Mouse (Mus musculus) monocyte, adult 2 months (primary cell): ENCODE results near the gene Nhsl2.

Experiments
- DNase-seq, 2 experiments: peaks; one replicate each; pipeline ENCODE4 v3.0.0; 2022; ENCODE audit warnings: low spot score in 2 of 2, low read depth in 1 of 2

Gene Nhsl2

GRCm38 (mm10) chrX:101901806-101902490 lies 52.8 kb downstream of the Nhsl2 start:
- DNase-seq: no peak

- DNase-seq: no peak
These were observed 53.4 kb downstream of the Nhsl2 start for GRCm38 (mm10) chrX:101902597-101902996.

- no peak for DNase-seq
These were observed 58.1 kb downstream of the Nhsl2 start for GRCm38 (mm10) chrX:101907301-101907700.

GRCm38 (mm10) chrX:101929131-101929530 lies 79.9 kb downstream of the Nhsl2 start:
- no peak for DNase-seq

GRCm38 (mm10) chrX:101930301-101930700 lies 81.1 kb downstream of the Nhsl2 start:
- no peak for DNase-seq

- no peak for DNase-seq
These were observed 81.8 kb downstream of the Nhsl2 start for GRCm38 (mm10) chrX:101931016-101931415.

- no peak for DNase-seq
These were observed 83.1 kb downstream of the Nhsl2 start for GRCm38 (mm10) chrX:101932244-101932643.

GRCm38 (mm10) chrX:101933346-101933745 lies 84.2 kb downstream of the Nhsl2 start:
- DNase-seq: no peak

- DNase-seq: no peak
These were observed 86.2 kb downstream of the Nhsl2 start for GRCm38 (mm10) chrX:101935291-101935840.

GRCm38 (mm10) chrX:101939486-101939885 lies 90.3 kb downstream of the Nhsl2 start:
- no peak for DNase-seq

- DNase-seq: no peak
These were observed 93.3 kb downstream of the Nhsl2 start for GRCm38 (mm10) chrX:101942461-101942896.

GRCm38 (mm10) chrX:101943743-101944142 lies 94.6 kb downstream of the Nhsl2 start:
- DNase-seq: no peak

GRCm38 (mm10) chrX:101944761-101945330 lies 95.7 kb downstream of the Nhsl2 start:
- no peak for DNase-seq

- no peak for DNase-seq
These were observed 103.3 kb downstream of the Nhsl2 start for GRCm38 (mm10) chrX:101952436-101952835.

- DNase-seq: no peak
These were observed 104.1 kb downstream of the Nhsl2 start for GRCm38 (mm10) chrX:101953256-101953655.

GRCm38 (mm10) chrX:101953787-101954491 lies 104.8 kb downstream of the Nhsl2 start:
- DNase-seq: peak; percentile 68 to 77

- DNase-seq: no peak
These were observed 105.3 kb downstream of the Nhsl2 start for GRCm38 (mm10) chrX:101954492-101954851.

- no peak for DNase-seq
These were observed 112.7 kb downstream of the Nhsl2 start for GRCm38 (mm10) chrX:101961848-101962247.

GRCm38 (mm10) chrX:101963711-101964110 lies 114.5 kb downstream of the Nhsl2 start:
- DNase-seq: no peak

- DNase-seq: no peak
These were observed 123.8 kb downstream of the Nhsl2 start for GRCm38 (mm10) chrX:101973028-101973427.

GRCm38 (mm10) chrX:101976931-101977330 lies 127.7 kb downstream of the Nhsl2 start:
- DNase-seq: no peak

GRCm38 (mm10) chrX:101978861-101979260 lies 129.7 kb downstream of the Nhsl2 start:
- no peak for DNase-seq
